Mouse (Mus musculus) adrenal gland, postnatal 25 days (tissue): ENCODE measurements around the gene Slc22a18. TPM values are rescaled to one million over a fixed set of nuclear protein-coding genes. Genes with fewer than 3 reads are reported as not detected.

ENCODE experiments used
- total RNA-seq: library from RNA; stranded (reverse); gene quantifications from 2 replicates; pipeline ENCODE4 v1.2.3, GENCODE M21; 2021

Slc22a18 gene
- total RNA-seq, 1 experiment from 2014 or later: 1.2 TPM

Other genes starting within 250 kb of the Slc22a18 start
- gene Cdkn1c, start 12.7 kb upstream of the Slc22a18 start, total RNA-seq: 669 and 905 TPM in 2 replicates
- gene Phlda2, start 29.4 kb downstream of the Slc22a18 start, total RNA-seq: 1.8 and 2.7 TPM in 2 replicates
- gene Nap1l4, start 75.4 kb downstream of the Slc22a18 start, total RNA-seq: 117 and 135 TPM in 2 replicates
- gene Cars, start 126.4 kb downstream of the Slc22a18 start, total RNA-seq: 47.3 and 74.9 TPM in 2 replicates
- 1.0 and 1.4 TPM in 2 replicates for gene Tnfrsf26, start 155.0 kb downstream of the Slc22a18 start, total RNA-seq
- gene Tnfrsf22, start 175.9 kb downstream of the Slc22a18 start, total RNA-seq: 4.4 and 6.5 TPM in 2 replicates
- 1.4 and 2.7 TPM in 2 replicates for gene Tnfrsf23, start 212.1 kb downstream of the Slc22a18 start, total RNA-seq